Mouse (Mus musculus) ES-E14 (cell line): ENCODE data around the gene Mycn. TPM values are rescaled to one million over a fixed set of nuclear protein-coding genes. Genes with fewer than 3 reads are reported as not detected.
A peak's percentile ranks its signal among the peaks of the same experiment; 100 is the strongest.

Experiments
- DNase-seq: peaks from one replicate; pipeline ENCODE4 v3.0.0-alpha.2; 2013; ENCODE audit warnings: low read depth, low spot score
- H3K27ac ChIP-seq: 2 replicates; pipeline ENCODE4 v1.5.1; 2012; ENCODE audit warnings: low read depth, mild to moderate bottlenecking, low read length, moderate library complexity, mixed read lengths; ENCODE audit not compliant: poor library complexity, insufficient read depth, severe bottlenecking
- H3K36me3 ChIP-seq: 2 replicates; pipeline ENCODE4 v1.6.1; 2012; ENCODE audit warnings: mild to moderate bottlenecking, low read length, moderate library complexity, mixed read lengths; ENCODE audit not compliant: control insufficient read depth, poor library complexity, insufficient read depth, severe bottlenecking
- H3K4me1 ChIP-seq, 2 experiments: fragments of 150-350 bp in 1 of 2; sonication (generic) in 1 of 2; 2 replicates each; pipeline ENCODE4 v1.6.1; 2012; ENCODE audit warnings: low read length in 2 of 2, mild to moderate bottlenecking in 1 of 2, mixed read lengths in 1 of 2; ENCODE audit not compliant: control insufficient read depth in 2 of 2, insufficient read depth in 2 of 2, poor library complexity in 1 of 2
- H3K4me3 ChIP-seq, 2 experiments: fragments of 150-350 bp in 1 of 2; sonication (generic) in 1 of 2; 2 replicates each; pipeline ENCODE4 v1.5.1; 2012; ENCODE audit warnings: low read length in 2 of 2, low read depth in 1 of 2, mild to moderate bottlenecking in 1 of 2, mixed read lengths in 1 of 2; ENCODE audit not compliant: insufficient read depth in 1 of 2, poor library complexity in 1 of 2, severe bottlenecking in 1 of 2
- H3K9ac ChIP-seq: 2 replicates; pipeline ENCODE4 v1.6.1; 2012; ENCODE audit warnings: low read depth, mild to moderate bottlenecking, low read length, mixed read lengths; ENCODE audit not compliant: poor library complexity, insufficient read depth, severe bottlenecking
- H3K9me3 ChIP-seq: fragments of 150-350 bp; sonication (generic); 2 replicates; pipeline ENCODE4 v1.6.1; 2012; ENCODE audit warnings: low read depth, mild to moderate bottlenecking, low read length; ENCODE audit not compliant: control insufficient read depth, insufficient read depth
- CHD2 ChIP-seq: IDR thresholded peaks from 2 replicates; pipeline ENCODE4 v1.6.1; 2014; ENCODE audit warnings: mild to moderate bottlenecking, low read depth, low read length, inconsistent platforms
- HCFC1 ChIP-seq: IDR thresholded peaks from 2 replicates; pipeline ENCODE4 v1.6.1; 2012; ENCODE audit warnings: low read length, inconsistent platforms, borderline replicate concordance; ENCODE audit not compliant: insufficient read depth
- MAFK ChIP-seq: IDR thresholded peaks from 2 replicates; pipeline ENCODE4 v1.6.1; 2014; ENCODE audit warnings: mild to moderate bottlenecking, low read depth, low read length, inconsistent platforms; ENCODE audit not compliant: insufficient read depth
- ZC3H11A ChIP-seq: IDR thresholded peaks from 2 replicates; pipeline ENCODE4 v1.6.1; 2012; ENCODE audit warnings: low read depth, mild to moderate bottlenecking, inconsistent platforms, low read length, borderline replicate concordance
- ZNF384 ChIP-seq: IDR thresholded peaks from 2 replicates; pipeline ENCODE4 v1.6.1; 2012; ENCODE audit warnings: low read depth, low read length, inconsistent platforms
- in situ Hi-C, 2 experiments: fragments of 600-800 bp; cut with MboI; formaldehyde crosslinking; loops; one replicate each; pipeline ENCODE4 v1.15.1; 2025; ENCODE audit warnings: low sequenced_read_pairs in 2 of 2, inconsistent platforms in 1 of 2; ENCODE audit not compliant: unreplicated experiment in 2 of 2
- total RNA-seq: library from RNA; depleted of rRNA; stranded (reverse); fragments of 300-350 nt; gene quantifications from 2 replicates; pipeline ENCODE4 v1.2.3, GENCODE M21; 2012

Mycn gene
- total RNA-seq, 1 experiment = 76.8 TPM

DNA sequence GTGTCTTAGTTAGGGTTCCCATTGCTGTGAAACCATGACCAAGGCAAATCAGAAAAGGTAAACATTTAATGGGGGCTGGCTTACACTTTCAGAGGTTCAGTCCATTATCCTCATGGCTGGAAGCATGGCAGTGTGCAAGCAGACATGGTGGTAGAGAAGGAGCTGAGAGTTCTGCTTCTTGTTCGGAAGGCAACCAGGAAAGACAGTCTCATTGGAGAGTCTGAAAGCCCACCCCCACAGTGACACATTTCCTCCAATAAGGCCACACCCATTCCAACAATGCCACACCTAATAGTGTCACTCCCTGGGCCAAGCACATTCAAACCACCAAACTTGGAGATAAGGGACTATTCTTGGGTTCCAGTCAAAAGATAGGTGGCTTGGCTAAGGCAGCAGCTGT lies 39.3 kb downstream of the Mycn start:
- peak overlapping the region; percentile 3; the same call in 1 of the 2 replicates for H3K9ac ChIP-seq
- no peaks in the 10 kb centered on the region for H3K36me3 ChIP-seq
- in situ Hi-C loops = no loop called here
- no peak for DNase-seq
- H3K4me1 ChIP-seq = peaks cover 9 to 17% of the 10 kb centered on the region in 2 experiments
- H3K9me3 ChIP-seq = no peaks in the 10 kb centered on the region
- H3K27ac ChIP-seq = no peak overlapping the region; the same call in 1 of the 2 replicates
- TF ChIP-seq ZC3H11A (no peak), CHD2 (no peak), MAFK (no peak), HCFC1 (no peak), ZNF384 (no peak)
- peak overlapping the region; percentile 43 to 77 for H3K4me3 ChIP-seq

DNA sequence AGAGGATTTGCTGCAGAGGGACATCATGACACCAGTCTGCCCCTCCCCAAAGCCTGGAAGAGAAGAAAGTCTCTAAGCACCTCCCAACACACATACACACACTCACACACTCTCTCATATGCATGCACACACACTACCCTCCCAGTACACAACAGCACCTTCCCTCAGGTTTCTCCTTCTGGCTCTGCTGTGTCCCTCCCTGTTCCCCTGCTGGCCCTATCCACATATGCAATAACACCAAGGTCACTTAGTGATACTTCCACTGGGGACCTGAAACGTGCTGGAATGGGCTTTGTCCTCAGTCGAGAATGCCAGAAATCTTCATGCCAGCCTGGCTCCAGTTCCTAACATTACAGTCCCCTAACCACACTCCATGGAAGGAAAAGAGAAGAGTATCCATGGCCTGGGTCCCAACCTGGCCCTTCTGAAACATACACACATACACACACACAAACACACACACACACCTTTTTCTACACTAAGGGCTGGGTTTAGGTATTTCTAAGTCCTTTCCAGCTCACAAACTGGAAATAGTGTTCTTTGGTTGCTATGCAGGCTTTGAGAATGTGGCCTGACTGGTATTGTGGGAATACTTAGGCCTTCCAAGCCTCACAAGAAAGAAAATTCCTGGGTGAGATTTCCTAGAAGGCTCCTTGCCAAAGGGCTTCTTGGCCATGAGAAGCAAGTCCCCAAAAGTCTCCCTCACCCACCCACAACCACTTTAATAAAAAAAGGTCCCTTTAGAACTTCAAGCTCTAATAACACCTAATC lies 43.2 kb downstream of the Mycn start:
- H3K27ac ChIP-seq = no peak overlapping the region
- TF ChIP-seq CHD2 = no peak
- TF ChIP-seq HCFC1 = no peak
- no peak for TF ChIP-seq ZNF384
- no peak for TF ChIP-seq ZC3H11A
- TF ChIP-seq MAFK = no peak
- in situ Hi-C loops = no loop called here

DNA sequence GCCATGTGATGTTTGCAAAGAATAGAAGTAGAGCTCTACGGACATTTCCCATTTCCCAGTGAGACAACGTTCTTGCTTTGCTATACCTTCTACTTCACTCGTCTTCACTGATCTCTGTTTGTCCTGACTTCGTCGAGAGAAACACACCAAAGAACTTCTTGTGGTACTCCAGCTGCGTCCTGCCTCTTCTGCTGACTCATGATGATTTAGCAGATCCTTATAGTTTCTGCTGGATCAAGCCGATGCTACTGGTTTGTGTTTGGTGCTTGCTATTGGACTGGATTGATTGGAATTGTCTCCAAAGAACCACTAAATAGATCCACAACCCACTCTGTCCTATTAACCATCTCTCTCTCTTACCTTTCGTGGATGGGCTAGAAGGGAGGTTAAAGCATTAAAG lies 47.7 kb downstream of the Mycn start:
- H3K4me1 ChIP-seq = peaks cover 0 to 7% of the 10 kb centered on the region in 2 experiments; a peak in 1 of 4 replicates
- H3K9ac ChIP-seq = no peak overlapping the region
- TF ChIP-seq ZC3H11A (no peak), MAFK (peak; percentile 86)
- DNase-seq = no peak
- H3K36me3 ChIP-seq = peaks cover 2% of the 10 kb centered on the region; the same call in 1 of the 2 replicates
- no peaks in the 10 kb centered on the region for H3K9me3 ChIP-seq
- H3K4me3 ChIP-seq = no peak overlapping the region
- no peak overlapping the region for H3K27ac ChIP-seq
- in situ Hi-C loops = no loop called here

More for the DNA sequence above, 43.2 kb downstream of the Mycn start:
- Histone ChIP-seq H3K9me3 (no peaks in the 10 kb centered on the region), H3K9ac (no peak overlapping the region), H3K4me3 (no peak overlapping the region), H3K4me1 (peaks cover 3 to 9% of the 10 kb centered on the region in 2 experiments; a peak in 3 of 4 replicates), H3K36me3 (peaks cover 2% of the 10 kb centered on the region; the same call in 1 of the 2 replicates)
- DNase-seq = no peak

DNA sequence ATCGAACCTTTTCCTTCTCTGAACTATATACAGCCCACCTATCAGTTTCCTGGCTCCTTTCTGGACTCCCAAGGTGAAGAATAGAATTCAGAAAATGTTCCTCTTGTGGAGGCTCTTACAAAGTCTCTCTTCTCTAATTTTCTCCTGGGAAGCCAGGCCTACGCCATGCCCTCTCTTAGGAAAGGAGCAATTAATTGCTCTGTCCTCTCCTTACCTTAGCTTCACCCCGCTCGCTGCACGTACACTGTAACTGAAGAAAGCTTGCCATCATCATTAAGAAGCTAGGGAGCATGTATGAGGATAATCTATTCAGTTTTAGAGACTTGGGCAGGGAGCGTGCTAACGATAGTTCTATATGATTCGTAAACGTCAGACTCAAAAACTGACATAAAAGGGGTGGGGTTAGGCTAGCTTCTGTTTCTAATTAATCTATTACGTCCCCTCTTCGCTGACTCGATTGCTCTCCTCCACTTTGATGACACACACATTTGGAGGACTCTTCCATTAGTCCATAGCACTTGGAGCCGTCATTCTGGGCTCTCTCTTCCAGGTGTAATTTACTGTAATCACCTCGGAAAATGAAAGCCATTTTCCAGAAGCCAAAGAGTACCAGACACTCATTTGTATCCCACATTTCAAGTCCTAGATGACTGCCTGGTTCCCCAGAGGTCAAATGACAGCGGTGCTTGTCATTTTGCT lies 55.4 kb downstream of the Mycn start:
- TF ChIP-seq CHD2 (no peak), HCFC1 (no peak), ZNF384 (no peak), MAFK (no peak), ZC3H11A (no peak)
- DNase-seq = no peak
- Histone ChIP-seq H3K4me1 (peaks cover 2 to 9% of the 10 kb centered on the region in 2 experiments; a peak in 2 of 4 replicates), H3K4me3 (no peak overlapping the region), H3K36me3 (no peaks in the 10 kb centered on the region), H3K9ac (no peak overlapping the region), H3K9me3 (no peaks in the 10 kb centered on the region), H3K27ac (no peak overlapping the region)
- in situ Hi-C loops = no loop called here
